In the genomic region with DNA sequence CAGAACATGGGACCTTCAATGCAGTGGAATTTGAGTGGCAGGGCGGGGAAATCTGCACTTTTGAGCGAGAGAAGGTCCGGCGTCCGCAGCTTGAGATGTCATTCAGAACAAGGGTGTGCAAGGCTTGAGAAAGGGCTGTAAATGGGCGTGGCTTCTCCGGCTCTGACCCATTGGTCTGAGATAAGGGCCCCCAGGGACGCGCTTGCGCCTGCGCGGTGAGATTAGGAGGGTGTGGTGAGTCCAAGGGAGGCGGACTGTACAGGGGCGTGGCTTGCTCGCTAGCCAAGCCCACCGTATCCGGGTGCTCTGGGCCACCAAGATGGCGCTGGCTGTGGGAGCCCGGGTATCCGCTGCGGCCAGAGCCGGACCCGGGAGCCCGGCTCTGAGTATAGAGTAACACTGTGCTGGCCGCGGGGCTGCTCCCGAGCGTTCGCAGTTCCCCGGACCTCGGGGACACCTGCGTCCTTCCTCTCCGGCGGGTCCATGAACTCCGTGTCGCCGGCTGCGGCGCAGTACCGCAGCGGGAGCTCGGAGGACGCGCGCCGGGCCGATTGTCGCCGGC, we compare ENCODE assay signal across 8 mouse cellular contexts. TPM values are rescaled to one million over a fixed set of nuclear protein-coding genes. Genes with fewer than 3 reads are reported as not detected.
DNase-seq lines count a peak whose midpoint lies in the region; ATAC-seq and TF ChIP-seq lines count a peak whose summit lies in the region.

A gene (plus strand): TSS at position 294 of the 562 bp plus-strand sequence.

- peak within 1 kb of the TSS; percentile 93 for H3K4me3 ChIP-seq in hindbrain, embryonic 10.5 days
- peak within 1 kb of the TSS; percentile 96 for H3K4me3 ChIP-seq in lung, postnatal 0 days (ENCODE audit: low read depth, low read length)

- peaks cover 23% of the 10 kb centered on the region for H3K4me1 ChIP-seq in hindbrain, embryonic 10.5 days (replicated peaks)
- peaks cover 15% of the 10 kb centered on the region for H3K4me1 ChIP-seq in lung, postnatal 0 days (ENCODE audit: insufficient read depth, low read depth, low read length)

- under 1% methylated on average over 49 of the region's 49 CpGs for WGBS in hindbrain, embryonic 10.5 days
- WGBS in lung, postnatal 0 days = 1% methylated on average over 47 of the region's 49 CpGs

- no peaks in the 10 kb centered on the region for H3K9me3 ChIP-seq in hindbrain, embryonic 10.5 days
- no peaks in the 10 kb centered on the region for H3K9me3 ChIP-seq in lung, postnatal 0 days (ENCODE audit: low read length)

- peak; percentile 98 for DNase-seq in MN1 (ENCODE audit: low spot score)
- peak; percentile 99 for DNase-seq in cerebellum, adult 9-10 months
- DNase-seq in hindbrain, embryonic 10.5 days (ENCODE audit: low spot score) = peak; percentile 99
- DNase-seq in layer of hippocampus, adult 9-11 months = peak; percentile 99
- peak; percentile 100 for DNase-seq in lung, postnatal 0 days (ENCODE audit: low spot score)
- peak; percentile 97 for DNase-seq in ovary, postnatal 14 days (ENCODE audit: low spot score)
- peak; percentile 96 for DNase-seq in thymus, postnatal 14 days

- TF ChIP-seq CTCF in lung, postnatal 0 days (IDR thresholded peaks at IDR 0.05) = no peak

- H3K27ac ChIP-seq in hindbrain, embryonic 10.5 days = peak within 1 kb of the TSS; percentile 94
- peak within 1 kb of the TSS; percentile 81 for H3K27ac ChIP-seq in lung, postnatal 0 days (ENCODE audit: low read length)

- H3K27me3 ChIP-seq in hindbrain, embryonic 10.5 days (ENCODE audit: insufficient read depth, poor library complexity, severe bottlenecking) = 0 out of 2 replicates have a peak, but pooled peaks cover 5% of the 10 kb centered on the region
- no peaks in the 10 kb centered on the region for H3K27me3 ChIP-seq in lung, postnatal 0 days (replicated peaks; ENCODE audit: insufficient read depth, low read length)

- peak within 1 kb of the TSS; percentile 88 for H3K4me2 ChIP-seq in lung, postnatal 0 days (replicated peaks; ENCODE audit: low read depth, low read length)

- peak; percentile 4; the same call in 1 of the 2 replicates for TF ChIP-seq EP300 in lung, postnatal 0 days (IDR thresholded peaks at IDR 0.05)

- peak within 1 kb of the TSS; percentile 88 for H3K9ac ChIP-seq in lung, postnatal 0 days (replicated peaks; ENCODE audit: low read depth)

- peak; percentile 95 for ATAC-seq in frontal cortex, adult (ENCODE audit: low TSS enrichment)
- ATAC-seq in lung, postnatal 0 days = peak; percentile 99

- peaks cover 37% of the 10 kb centered on the region for H3K36me3 ChIP-seq in hindbrain, embryonic 10.5 days
- peaks cover 4% of the 10 kb centered on the region for H3K36me3 ChIP-seq in lung, postnatal 0 days (ENCODE audit: insufficient read depth, low read length)

RNA-seq across cellular contexts. Expression of the gene that starts here (rescaled TPM):
- polyA plus RNA-seq in hindbrain, embryonic 10.5 days (2016; fragmentation: Nextera tagmentation; extraction: Ambion mirVana) = 52.3 and 59.4 TPM in 2 replicates
- polyA plus RNA-seq in lung, postnatal 0 days (2015; fragmentation: Nextera tagmentation; extraction: Ambion mirVana) = 36.4 and 40.0 TPM in 2 replicates

Comparison
In these comparisons a context has a peak if more than half of its experiments do, and no peak if none do; other contexts are left out.
1. Peak in every context shown above with its lines: DNase-seq, ATAC-seq, H3K4me3 ChIP-seq and H3K27ac ChIP-seq.